Mouse (Mus musculus) embryonic fibroblast, embryonic 13.5 days (primary cell): ENCODE results near the gene Mllt3.

Experiments used
- CTCF ChIP-seq: IDR thresholded peaks from 2 replicates; pipeline ENCODE4 v1.5.1; 2011; ENCODE audit warnings: mild to moderate bottlenecking, control low read depth, low read length, moderate library complexity, borderline replicate concordance; ENCODE audit not compliant: insufficient read depth
- POLR2A ChIP-seq: IDR thresholded peaks from 2 replicates; pipeline ENCODE4 v1.6.1; 2011; ENCODE audit warnings: low read depth, mild to moderate bottlenecking, control low read depth, low read length, moderate library complexity

GRCm38 (mm10) chr4:87866564-87866963, 166.6 kb downstream of the Mllt3 start:
- TF ChIP-seq POLR2A: no peak
- no peak for TF ChIP-seq CTCF
